9 mouse cellular contexts compared by ENCODE assay signal in the genomic region with DNA sequence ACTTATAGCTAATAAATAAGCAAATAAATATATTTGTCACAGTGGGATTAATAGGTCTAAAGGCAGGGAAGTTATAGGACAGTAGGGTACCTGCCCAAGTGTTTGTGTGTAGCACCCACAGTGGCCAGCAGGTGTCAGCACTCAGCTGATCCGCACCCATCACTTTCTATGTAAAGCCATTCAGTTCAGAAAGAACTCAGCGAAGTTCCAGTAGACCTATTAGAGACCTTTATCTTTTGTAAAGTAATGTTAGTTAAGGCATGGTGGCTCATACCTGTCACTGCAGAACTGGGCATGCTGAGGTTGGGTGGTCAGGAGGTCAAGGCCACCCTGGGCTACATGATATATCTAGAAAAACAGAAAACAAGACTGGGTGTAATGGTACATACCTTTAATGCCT. TPM values are rescaled to one million over a fixed set of nuclear protein-coding genes. Genes with fewer than 3 reads are reported as not detected.
A peak's percentile ranks its signal among the peaks of the same experiment; 100 is the strongest.
DNase-seq lines count a peak whose midpoint lies in the region; ATAC-seq and TF ChIP-seq lines count a peak whose summit lies in the region.
"Had no signal": no experiment of that assay in that cellular context is flagged by ENCODE, and none has a peak within 500 bp of the region (broad histone marks: within the 10 kb centered on the region; RNA-seq: fewer than 3 reads in every experiment).

No protein-coding gene starts in this region.

- peak; percentile 75 for ATAC-seq in hindbrain, embryonic 12.5 days (ENCODE audit: low FRiP score)
- peak; percentile 42; the same call in 1 of the 2 replicates for ATAC-seq in megakaryocyte-erythroid progenitor cell, adult 5-6 weeks (replicated peaks; ENCODE audit: low FRiP score, low TSS enrichment, poor library complexity, severe bottlenecking)

- no peaks in the 10 kb centered on the region for H3K27me3 ChIP-seq in hindbrain, embryonic 12.5 days
- H3K27me3 ChIP-seq: lung, embryonic 15.5 days had no signal

- DNase-seq in cerebellum, adult 11 months: peak; percentile 55
- DNase-seq in cerebellum, adult 11-12 months: no peak
- DNase-seq in adrenal gland, postnatal 14 days: peak; percentile 73
- DNase-seq in left cerebral cortex, adult 2 months (ENCODE audit: extremely low spot score in 1 of 2, low spot score in 2 of 2): peak; percentile 50 to 69
- peak; percentile 42 for DNase-seq in right cerebral cortex, postnatal 25 days

- no peaks in the 10 kb centered on the region for H3K4me1 ChIP-seq in embryonic fibroblast, embryonic 13.5 days (ENCODE audit: control insufficient read depth, insufficient read depth, low read length)
- H3K4me1 ChIP-seq in hindbrain, embryonic 12.5 days: no peaks in the 10 kb centered on the region
- H3K4me1 ChIP-seq: lung, embryonic 15.5 days had no signal

- no peaks in the 10 kb centered on the region for H3K36me3 ChIP-seq in hindbrain, embryonic 12.5 days
- H3K36me3 ChIP-seq: lung, embryonic 15.5 days had no signal

- H3K9ac ChIP-seq in hindbrain, embryonic 12.5 days: no peak overlapping the region
- H3K9ac ChIP-seq: lung, embryonic 15.5 days had no signal

- WGBS in hindbrain, embryonic 12.5 days: 14% methylated on average over 2 of the region's 2 CpGs

- peak; percentile 91 for TF ChIP-seq CTCF in embryonic fibroblast, embryonic 13.5 days (IDR thresholded peaks at IDR 0.05; ENCODE audit: borderline replicate concordance, insufficient read depth, low read length)
- peak; percentile 92 for TF ChIP-seq CTCF in left cerebral cortex, adult 2 months (IDR thresholded peaks at IDR 0.05)

- TF ChIP-seq POLR2A in embryonic fibroblast, embryonic 13.5 days (IDR thresholded peaks at IDR 0.05; ENCODE audit: low read depth, low read length): no peak

- H3K4me3 ChIP-seq in embryonic fibroblast, embryonic 13.5 days (ENCODE audit: insufficient read depth, low read length): no peak overlapping the region
- no peak overlapping the region for H3K4me3 ChIP-seq in hindbrain, embryonic 12.5 days
- no peak overlapping the region for H3K4me3 ChIP-seq in left cerebral cortex, adult 2 months
- H3K4me3 ChIP-seq: lung, embryonic 15.5 days had no signal

- H3K27ac ChIP-seq in embryonic fibroblast, embryonic 13.5 days (ENCODE audit: insufficient read depth, low read length): no peak overlapping the region
- H3K27ac ChIP-seq in hindbrain, embryonic 12.5 days: no peak overlapping the region
- no peak overlapping the region for H3K27ac ChIP-seq in left cerebral cortex, adult 2 months
- H3K27ac ChIP-seq: lung, embryonic 15.5 days had no signal

- no peaks in the 10 kb centered on the region for H3K9me3 ChIP-seq in hindbrain, embryonic 12.5 days (replicated peaks)
- H3K9me3 ChIP-seq: lung, embryonic 15.5 days had no signal

- intact Hi-C loops in left cerebral cortex, adult 2 months (cut with DNase I): no loop called here

- no peak overlapping the region for H3K4me2 ChIP-seq in hindbrain, embryonic 12.5 days (replicated peaks)
- H3K4me2 ChIP-seq: lung, embryonic 15.5 days had no signal

RNA-seq across cellular contexts. Expression of a gene that starts 12.4 kb away (rescaled TPM):
- total RNA-seq in adrenal gland, postnatal 14 days (2021): not detected in 2 replicates
- not detected in 2 replicates for polyA plus RNA-seq in embryonic fibroblast, embryonic 13.5 days (2011; ENCODE audit: insufficient read length, low read depth, missing spikeins)
- not detected in 2 replicates for polyA plus RNA-seq in hindbrain, embryonic 12.5 days (2016; fragmentation: Nextera tagmentation; extraction: Ambion mirVana)
- not detected for total RNA-seq in left cerebral cortex, adult 2 months (2021)
- total RNA-seq in megakaryocyte-erythroid progenitor cell, adult 5-6 weeks (2014; fragmentation: Nextera tagmentation): not detected in 2 replicates
- not detected in 2 replicates for total RNA-seq in megakaryocyte-erythroid progenitor cell, adult 5-6 weeks (2017)
- polyA plus RNA-seq: lung, embryonic 15.5 days had no signal

RNA-seq across cellular contexts. Expression of a gene that starts 23.0 kb away (rescaled TPM):
- 19.1 and 23.6 TPM in 2 replicates for total RNA-seq in adrenal gland, postnatal 14 days (2021)
- polyA plus RNA-seq in embryonic fibroblast, embryonic 13.5 days (2011; ENCODE audit: insufficient read length, low read depth, missing spikeins): 14.8 and 18.0 TPM in 2 replicates
- polyA plus RNA-seq in hindbrain, embryonic 12.5 days (2016; fragmentation: Nextera tagmentation; extraction: Ambion mirVana): 36.6 and 37.5 TPM in 2 replicates
- 10 to 100 TPM; 21.6 to 24.4 TPM for total RNA-seq in left cerebral cortex, adult 2 months (2021)
- 18.3 and 20.2 TPM in 2 replicates for total RNA-seq in megakaryocyte-erythroid progenitor cell, adult 5-6 weeks (2014; fragmentation: Nextera tagmentation)
- 6.9 and 7.8 TPM in 2 replicates for total RNA-seq in megakaryocyte-erythroid progenitor cell, adult 5-6 weeks (2017)

RNA-seq across cellular contexts. Expression of a gene that starts 31.5 kb away (rescaled TPM):
- 1.2 and 2.2 TPM in 2 replicates for total RNA-seq in adrenal gland, postnatal 14 days (2021)
- polyA plus RNA-seq in embryonic fibroblast, embryonic 13.5 days (2011; ENCODE audit: insufficient read length, low read depth, missing spikeins): 0.70 and 1.1 TPM in 2 replicates
- 0.48 and 0.74 TPM in 2 replicates for polyA plus RNA-seq in hindbrain, embryonic 12.5 days (2016; fragmentation: Nextera tagmentation; extraction: Ambion mirVana)
- under 1 TPM; 0.43 to 0.65 TPM for total RNA-seq in left cerebral cortex, adult 2 months (2021)
- 0.90 and 0.99 TPM in 2 replicates for total RNA-seq in megakaryocyte-erythroid progenitor cell, adult 5-6 weeks (2014; fragmentation: Nextera tagmentation)
- total RNA-seq in megakaryocyte-erythroid progenitor cell, adult 5-6 weeks (2017): not detected in 2 replicates
